Mouse (Mus musculus): ENCODE measurements around the gene Wipf2.

The Wipf2 gene

GRCm38 (mm10) chr11:98933151-98933550, 69.7 kb downstream of the Wipf2 start:
- peak; percentile 74 for DNase-seq

GRCm38 (mm10) chr11:98933847-98934246, 70.4 kb downstream of the Wipf2 start:
- DNase-seq: peak; percentile 8

GRCm38 (mm10) chr11:98934367-98934766, 70.9 kb downstream of the Wipf2 start:
- peak; percentile 19 for DNase-seq

GRCm38 (mm10) chr11:98935123-98935522, 71.7 kb downstream of the Wipf2 start:
- DNase-seq: peak; percentile 95

GRCm38 (mm10) chr11:98936170-98936569, 72.7 kb downstream of the Wipf2 start:
- DNase-seq: peak; percentile 75

- peak; percentile 66 for DNase-seq
Observed at GRCm38 (mm10) chr11:98936606-98937409, 73.4 kb downstream of the Wipf2 start.

- DNase-seq: peak; percentile 95
Observed at GRCm38 (mm10) chr11:98937410-98937913, 74.0 kb downstream of the Wipf2 start.

- peak; percentile 74 for DNase-seq
Observed at GRCm38 (mm10) chr11:98937914-98938694, 74.7 kb downstream of the Wipf2 start.

GRCm38 (mm10) chr11:98938701-98939083, 75.3 kb downstream of the Wipf2 start:
- peak; percentile 30 for DNase-seq

- peak; percentile 21 for DNase-seq
Observed at GRCm38 (mm10) chr11:98939084-98939952, 75.9 kb downstream of the Wipf2 start.

- no peak for DNase-seq
Observed at GRCm38 (mm10) chr11:98939953-98940641, 76.7 kb downstream of the Wipf2 start.

- no peak for DNase-seq
Observed at GRCm38 (mm10) chr11:98940776-98941175, 77.3 kb downstream of the Wipf2 start.

- peak; percentile 84 for DNase-seq
Observed at GRCm38 (mm10) chr11:98941341-98941825, 77.9 kb downstream of the Wipf2 start.

- peak; percentile 90 for DNase-seq
Observed at GRCm38 (mm10) chr11:98941826-98942550, 78.5 kb downstream of the Wipf2 start.

GRCm38 (mm10) chr11:98942555-98942922, 79.1 kb downstream of the Wipf2 start:
- no peak for DNase-seq

- DNase-seq: peak; percentile 76
Observed at GRCm38 (mm10) chr11:98942923-98943641, 79.6 kb downstream of the Wipf2 start.

GRCm38 (mm10) chr11:98943741-98944461, 80.5 kb downstream of the Wipf2 start:
- DNase-seq: no peak

- no peak for DNase-seq
Observed at GRCm38 (mm10) chr11:98944897-98945604, 81.6 kb downstream of the Wipf2 start.

GRCm38 (mm10) chr11:98945605-98945977, 82.2 kb downstream of the Wipf2 start:
- DNase-seq: peak; percentile 97

Data from kidney, adult 9 months (tissue).